Mouse (Mus musculus) C2C12 (cell line): ENCODE results near the gene Fscn2. TPM values are rescaled to one million over a fixed set of nuclear protein-coding genes. Genes with fewer than 3 reads are reported as not detected.
"Not testable (repeated sequence)": the region's sequence is repeated elsewhere in the genome, so short reads cannot be mapped to it uniquely, and the experiment has no call there.

Experiments
- H3K27me3 ChIP-seq: one replicate; pipeline ENCODE4 v1.6.1; 2011; ENCODE audit not compliant: control insufficient read depth, insufficient read depth, insufficient read length
- H3K36me3 ChIP-seq: one replicate; pipeline ENCODE4 v1.6.1; 2011; ENCODE audit not compliant: control insufficient read depth, insufficient read depth
- H3K4me3 ChIP-seq: one replicate; pipeline ENCODE4 v1.5.1; 2011; ENCODE audit warnings: mild to moderate bottlenecking, control low read depth; ENCODE audit not compliant: poor library complexity, insufficient read depth, severe bottlenecking
- H3K79me2 ChIP-seq: one replicate; pipeline ENCODE4 v1.6.1; 2011; ENCODE audit not compliant: control insufficient read depth, insufficient read depth
- H3K79me3 ChIP-seq: one replicate; pipeline ENCODE4 v1.6.1; 2011; ENCODE audit warnings: low read depth, control low read depth
- H3ac ChIP-seq: one replicate; pipeline ENCODE3; 2011; ENCODE audit warnings: low read depth; ENCODE audit not compliant: control insufficient read depth, insufficient read length
- CEBPB ChIP-seq: IDR thresholded peaks from one replicate; pipeline ENCODE4 v1.6.1; 2011; ENCODE audit warnings: low read depth, mild to moderate bottlenecking, control low read depth, moderate library complexity
- CTCF ChIP-seq: IDR thresholded peaks from one replicate; pipeline ENCODE4 v1.5.1; 2011; ENCODE audit not compliant: control insufficient read depth, insufficient read depth, insufficient read length
- FOSL1 ChIP-seq: IDR thresholded peaks from one replicate; pipeline ENCODE4 v1.8.0; 2011; ENCODE audit warnings: mild to moderate bottlenecking, low read length; ENCODE audit not compliant: poor library complexity, insufficient read depth, severe bottlenecking
- MAX ChIP-seq: IDR thresholded peaks from one replicate; pipeline ENCODE4 v1.6.1; 2011; ENCODE audit warnings: mild to moderate bottlenecking, control low read depth
- MYOD1 ChIP-seq: IDR thresholded peaks from one replicate; pipeline ENCODE4 v1.6.1; 2011; ENCODE audit warnings: low read depth; ENCODE audit not compliant: control insufficient read depth, insufficient read length
- MYOG ChIP-seq: IDR thresholded peaks from one replicate; pipeline ENCODE4 v1.6.1; 2011; ENCODE audit not compliant: control insufficient read depth, insufficient read length; ENCODE audit errors: extremely low read depth
- USF1 ChIP-seq: IDR thresholded peaks from one replicate; pipeline ENCODE4 v1.6.1; 2011; ENCODE audit warnings: low read depth, mild to moderate bottlenecking, control low read depth, moderate library complexity
- microRNA-seq: library from miRNA; unstranded; fragments of <30 nt; microRNA quantifications from one replicate; pipeline ENCODE4, GENCODE M21; 2019; ENCODE audit warnings: borderline microRNAs expressed
- polyA plus RNA-seq: library from polyadenylated mRNA; unstranded; fragments of >200 nt; fragmentation: generic; extraction: Trizol; gene quantifications from one replicate; pipeline ENCODE4 v1.2.1, GENCODE M21; 2012; ENCODE audit warnings: missing spikeins

Gene Fscn2
- polyA plus RNA-seq, 1 experiment: 0.25 TPM

DNA sequence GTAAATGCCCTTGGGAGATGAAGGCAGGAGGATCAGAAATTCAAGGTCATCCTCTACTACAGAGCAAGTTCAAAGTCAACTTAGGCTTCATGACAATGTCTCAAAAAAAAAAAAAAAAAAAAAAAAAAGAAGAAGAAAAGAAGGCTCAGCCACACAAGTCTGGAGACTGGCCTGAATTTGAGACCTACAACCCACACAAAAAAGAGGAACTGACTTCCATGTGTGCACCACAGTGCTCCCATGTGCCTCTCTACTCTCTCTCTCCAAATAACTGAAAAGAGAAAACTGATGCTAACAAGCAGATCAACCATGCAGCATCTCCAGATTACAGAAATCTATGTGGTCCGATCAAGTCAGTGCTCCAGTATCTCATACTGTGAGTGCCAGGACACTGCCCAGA lies 43.5 kb downstream of the Fscn2 start:
- H3K4me3 ChIP-seq: no peak overlapping the region
- H3ac ChIP-seq: no peak overlapping the region
- H3K79me3 ChIP-seq: peaks cover 14% of the 10 kb centered on the region
- TF ChIP-seq CTCF (no peak), MAX (no peak), CEBPB (no peak), FOSL1 (no peak), USF1 (no peak), MYOD1 (no peak), MYOG (no peak)
- peaks cover 100% of the 10 kb centered on the region for H3K36me3 ChIP-seq
- H3K27me3 ChIP-seq: no peaks in the 10 kb centered on the region
- H3K79me2 ChIP-seq: peaks cover 33% of the 10 kb centered on the region

DNA sequence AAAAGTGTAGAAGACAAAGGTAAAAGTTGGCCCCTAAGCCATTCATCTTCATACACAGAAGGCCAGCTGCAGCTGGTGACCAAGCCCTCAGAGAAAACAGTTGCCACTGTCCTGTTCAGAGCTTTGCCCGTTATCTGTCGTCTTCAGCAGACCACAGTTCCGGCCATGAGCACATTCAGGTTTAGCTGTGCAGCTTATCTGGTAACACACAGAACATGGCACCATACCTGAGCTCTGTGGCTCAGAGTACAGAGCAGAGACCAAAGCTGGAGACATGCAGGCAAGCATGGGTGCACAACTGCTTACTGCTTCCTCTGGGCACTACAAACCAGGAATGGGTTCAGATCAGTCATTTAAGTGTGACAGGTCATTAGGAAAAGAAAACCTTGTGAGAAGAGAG lies 44.5 kb downstream of the Fscn2 start:
- peaks cover 100% of the 10 kb centered on the region for H3K36me3 ChIP-seq
- no peak overlapping the region for H3K4me3 ChIP-seq
- peaks cover 8% of the 10 kb centered on the region for H3K79me3 ChIP-seq

DNA sequence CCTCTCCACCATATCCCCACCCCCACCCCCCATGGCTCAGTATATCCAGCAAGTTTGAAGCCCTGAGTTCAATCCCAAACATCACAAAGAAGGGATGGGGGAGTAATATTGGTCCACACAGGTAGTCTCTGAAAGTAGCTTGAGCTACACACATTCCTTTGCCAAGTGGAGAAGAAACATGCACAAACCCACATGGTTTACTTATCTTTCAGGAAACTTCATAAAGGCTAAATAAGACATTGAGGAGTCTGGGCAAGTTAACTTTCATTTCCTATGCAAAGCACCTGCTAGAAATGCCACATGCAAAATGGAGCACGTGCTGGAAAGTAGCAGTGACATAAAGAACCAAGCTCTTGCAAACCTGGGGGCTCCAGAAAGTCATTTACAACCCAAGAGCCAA lies 45.1 kb downstream of the Fscn2 start:
- Histone ChIP-seq H3K36me3 (peaks cover 100% of the 10 kb centered on the region), H3K4me3 (no peak overlapping the region), H3K79me2 (peaks cover 18% of the 10 kb centered on the region), H3ac (no peak overlapping the region), H3K27me3 (no peaks in the 10 kb centered on the region), H3K79me3 (peaks cover 8% of the 10 kb centered on the region)
- TF ChIP-seq MAX (no peak), CEBPB (no peak), MYOD1 (no peak), MYOG (no peak), USF1 (no peak), CTCF (no peak), FOSL1 (no peak)

More for the DNA sequence above, 44.5 kb downstream of the Fscn2 start:
- H3K27me3 ChIP-seq: no peaks in the 10 kb centered on the region
- H3K79me2 ChIP-seq: peaks cover 23% of the 10 kb centered on the region
- H3ac ChIP-seq: no peak overlapping the region
- no peak for TF ChIP-seq FOSL1
- no peak for TF ChIP-seq MYOD1
- no peak for TF ChIP-seq CTCF
- no peak for TF ChIP-seq CEBPB
- no peak for TF ChIP-seq USF1
- TF ChIP-seq MYOG: no peak

DNA sequence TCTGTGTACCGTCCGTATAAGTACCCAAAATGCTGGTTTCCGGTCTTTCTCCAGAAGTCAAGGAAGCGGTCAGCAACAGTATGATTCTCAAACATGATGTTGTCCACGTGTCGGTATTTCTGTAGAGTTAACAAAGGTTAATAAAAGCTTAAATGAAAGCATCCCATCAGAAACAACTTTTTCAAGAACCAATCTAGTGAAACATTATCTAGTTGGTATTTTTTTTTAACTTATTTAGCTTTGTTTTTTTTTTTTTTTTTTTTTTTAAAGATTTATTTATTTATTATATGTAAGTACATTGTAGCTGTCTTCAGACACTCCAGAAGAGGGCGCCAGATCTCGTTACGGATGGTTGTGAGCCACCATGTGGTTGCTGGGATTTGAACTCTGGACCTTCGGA lies 52.3 kb downstream of the Fscn2 start:
- peaks cover 98% of the 10 kb centered on the region for H3K36me3 ChIP-seq

More for the DNA sequence above, 52.3 kb downstream of the Fscn2 start:
- not testable (repeated sequence) for H3ac ChIP-seq, H3K4me3 ChIP-seq, H3K79me2 ChIP-seq, H3K27me3 ChIP-seq, H3K79me3 ChIP-seq

Small RNA genes lying within 50 kb of the gene (microRNA-seq; reads per million reads assigned to microRNA genes)
- 0.12 reads per million for gene Gm23419
- gene Mir6935: 9.0 reads per million, percentile 57 among the genes with 10 or more reads in this experiment

Other genes starting within 250 kb of the Fscn2 start
- gene Slc38a10, start 210.2 kb upstream of the Fscn2 start, polyA plus RNA-seq: 71.6 TPM
- 10.8 TPM for gene Bahcc1, start 128.6 kb upstream of the Fscn2 start, polyA plus RNA-seq
- gene Actg1, start 13.0 kb upstream of the Fscn2 start, polyA plus RNA-seq: 7,516 TPM
- 18.0 TPM for gene Faap100, start 17.2 kb downstream of the Fscn2 start, polyA plus RNA-seq
- 61.8 TPM for gene Nploc4, start 76.2 kb downstream of the Fscn2 start, polyA plus RNA-seq
- gene Tspan10, start 81.1 kb downstream of the Fscn2 start, polyA plus RNA-seq: 0.02 TPM
- gene Pde6g, start 92.0 kb downstream of the Fscn2 start, polyA plus RNA-seq: 0.13 TPM
- gene Oxld1, start 96.5 kb downstream of the Fscn2 start, polyA plus RNA-seq: 7.5 TPM
- gene Ccdc137, start 96.6 kb downstream of the Fscn2 start, polyA plus RNA-seq: 24.6 TPM
- gene Arl16, start 106.1 kb downstream of the Fscn2 start, polyA plus RNA-seq: 26.4 TPM
- 338 TPM for gene Mrpl12, start 123.1 kb downstream of the Fscn2 start, polyA plus RNA-seq
- gene Slc25a10, start 130.3 kb downstream of the Fscn2 start, polyA plus RNA-seq: 154 TPM
- not detected for gene Gcgr, start 169.2 kb downstream of the Fscn2 start, polyA plus RNA-seq
- gene Mcrip1, start 188.2 kb downstream of the Fscn2 start, polyA plus RNA-seq: 90.7 TPM
- gene Ppp1r27, start 189.6 kb downstream of the Fscn2 start, polyA plus RNA-seq: 0.12 TPM
- 519 TPM for gene P4hb, start 211.7 kb downstream of the Fscn2 start, polyA plus RNA-seq
- gene Arhgdia, start 220.1 kb downstream of the Fscn2 start, polyA plus RNA-seq: 1,072 TPM
- gene Alyref, start 236.8 kb downstream of the Fscn2 start, polyA plus RNA-seq: 218 TPM
- 254 TPM for gene Anapc11, start 236.9 kb downstream of the Fscn2 start, polyA plus RNA-seq
- gene Npb, start 246.9 kb downstream of the Fscn2 start, polyA plus RNA-seq: not detected